7 mouse cellular contexts compared by ENCODE assay signal in genomic region chr2:132006561-132007474, GRCm38 (mm10). TPM values are rescaled to one million over a fixed set of nuclear protein-coding genes. Genes with fewer than 3 reads are reported as not detected.
DNase-seq lines count a peak whose midpoint lies in the region.

No protein-coding gene starts in this region.

- peak; percentile 32 to 74 for DNase-seq in urinary bladder, adult 18-20 months (ENCODE audit: low spot score in 2 of 2)
- DNase-seq in urinary bladder, adult 2 months (ENCODE audit: low spot score): no peak
- peak; percentile 98 for DNase-seq in fibroblast of lung, adult 2 months (ENCODE audit: low read depth)
- peak; percentile 88 for DNase-seq in kidney, adult 11 months
- DNase-seq in lung, postnatal 10 days: peak; percentile 87
- DNase-seq in testis, postnatal 10 days (ENCODE audit: low spot score): peak; percentile 72
- DNase-seq in thymus, postnatal 25 days: no peak

RNA-seq across cellular contexts. Expression of gene Rassf2, which starts 23.2 kb away (rescaled TPM):
- 6.6 and 13.8 TPM in 2 replicates for polyA plus RNA-seq in urinary bladder, adult 2 months (2012; rRNA removed)

RNA-seq across cellular contexts. Expression of gene Prnd, which starts 56.2 kb away (rescaled TPM):
- polyA plus RNA-seq in urinary bladder, adult 2 months (2012; rRNA removed): 0.90 and 1.2 TPM in 2 replicates

Comparison
In these comparisons a context has a peak if more than half of its experiments do, and no peak if none do; other contexts are left out.
1. DNase-seq: peak in urinary bladder, adult 18-20 months (2 of 2), fibroblast of lung, adult 2 months (single experiment), kidney, adult 11 months (single experiment), lung, postnatal 10 days (single experiment) and testis, postnatal 10 days (single experiment); none in urinary bladder, adult 2 months (single experiment) and thymus, postnatal 25 days (single experiment).